Mouse (Mus musculus): Measurements from ENCODE around the gene St8sia1. TPM values are rescaled to one million over a fixed set of nuclear protein-coding genes. Genes with fewer than 3 reads are reported as not detected.

St8sia1 gene
- total and polyA plus RNA-seq, 3 experiments: 0.01 TPM; not detected in 2

DNA sequence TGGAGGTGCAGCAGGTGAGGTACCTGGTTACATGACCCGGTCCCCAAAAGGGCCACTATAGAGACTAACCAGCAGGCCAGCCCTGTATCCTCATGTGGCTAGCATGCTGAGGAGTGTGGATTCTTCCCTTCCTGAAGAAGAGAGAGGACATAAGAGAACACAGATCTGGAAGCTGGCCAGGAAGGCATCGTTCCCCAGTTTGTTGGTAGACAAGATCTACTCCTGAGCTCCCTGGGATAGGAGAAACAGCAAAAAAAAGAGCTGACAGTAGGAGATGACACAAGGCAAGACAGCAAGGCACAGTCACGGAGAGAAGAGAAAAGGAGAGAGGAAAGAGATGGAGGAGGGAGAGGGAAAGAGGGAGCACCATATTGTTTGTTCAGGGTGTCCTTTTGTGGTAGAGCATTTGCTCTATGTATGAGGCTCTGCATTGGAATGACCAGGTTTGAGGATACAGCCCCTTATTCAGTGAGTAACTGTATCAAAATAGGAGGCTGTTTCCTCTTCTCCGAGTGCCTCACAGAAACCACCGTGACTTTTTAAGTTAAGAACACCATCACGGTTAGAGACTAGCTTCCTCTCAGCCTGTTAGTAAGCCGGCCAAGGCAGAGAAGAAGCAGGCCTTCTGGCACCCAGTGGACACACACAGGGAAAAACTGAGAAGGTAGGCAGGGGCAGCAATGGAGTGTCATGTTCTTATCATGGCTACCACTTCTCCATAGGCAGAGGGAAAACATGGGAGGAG is 12.5 kb downstream of the St8sia1 start:
- no peaks in the 10 kb centered on the region; a peak in 1 of 4 replicates for H3K4me1 ChIP-seq (ENCODE audit: control insufficient read depth in 1 of 2, insufficient read depth in 2 of 2, low read length in 2 of 2)
- no peak for TF ChIP-seq GATA1 (IDR thresholded peaks at IDR 0.05; ENCODE audit: low read depth, low read length)
- TF ChIP-seq TCF12 (IDR thresholded peaks at IDR 0.05; ENCODE audit: low read depth, low read length): no peak
- no peak for TF ChIP-seq NELFE (IDR thresholded peaks at IDR 0.05; ENCODE audit: low read depth, low read length)
- H3K27ac ChIP-seq (ENCODE audit: control insufficient read depth, low read depth, low read length): no peak overlapping the region
- no peak for DNase-seq (ENCODE audit: low read depth, low spot score)
- H3K27me3 ChIP-seq (ENCODE audit: control insufficient read depth in 1 of 2, insufficient read depth in 2 of 2, low read length in 2 of 2): no peaks in the 10 kb centered on the region
- H3K9ac ChIP-seq (ENCODE audit: control insufficient read depth, low read depth, low read length, poor library complexity, severe bottlenecking): no peak overlapping the region
- H3K9me3 ChIP-seq (replicated peaks; ENCODE audit: insufficient read depth, low read length): no peaks in the 10 kb centered on the region
- H3K4me3 ChIP-seq (ENCODE audit: control insufficient read depth in 1 of 2, insufficient read depth in 1 of 2, low read depth in 2 of 2, low read length in 2 of 2): no peak overlapping the region
- no peaks in the 10 kb centered on the region for H3K36me3 ChIP-seq (ENCODE audit: control insufficient read depth in 1 of 2, insufficient read depth in 2 of 2, low read length in 2 of 2)
- H3K79me2 ChIP-seq (ENCODE audit: control insufficient read depth, insufficient read depth, low read length, poor library complexity): no peaks in the 10 kb centered on the region

- no peaks in the 10 kb centered on the region for H3K79me2 ChIP-seq (ENCODE audit: control insufficient read depth, insufficient read depth, low read length, poor library complexity)
- no peak for TF ChIP-seq TBP (IDR thresholded peaks at IDR 0.05; ENCODE audit: low read depth, low read length)
- no peak for TF ChIP-seq SIN3A (IDR thresholded peaks at IDR 0.05; ENCODE audit: low read length)
- TF ChIP-seq EP300 (IDR thresholded peaks at IDR 0.05; ENCODE audit: low read depth in 1 of 2, low read length in 2 of 2): no peak
- no peak for TF ChIP-seq MAZ (IDR thresholded peaks at IDR 0.05; ENCODE audit: low read depth, low read length)
- no peak for TF ChIP-seq CHD2 (IDR thresholded peaks at IDR 0.05; ENCODE audit: low read length)
- no peak for TF ChIP-seq NELFE (IDR thresholded peaks at IDR 0.05; ENCODE audit: low read depth, low read length)
- TF ChIP-seq MAFK (IDR thresholded peaks at IDR 0.05; ENCODE audit: borderline replicate concordance, low read depth, low read length): no peak
- no peak for TF ChIP-seq POLR2AphosphoS5 (IDR thresholded peaks at IDR 0.05; ENCODE audit: borderline replicate concordance, low read depth, low read length)
- no peak for TF ChIP-seq MAX (IDR thresholded peaks at IDR 0.05; ENCODE audit: low read length)
- TF ChIP-seq POLR2A (IDR thresholded peaks at IDR 0.05; ENCODE audit: control insufficient read depth in 1 of 2, insufficient read depth in 1 of 2, low read depth in 1 of 2, low read length in 2 of 2, poor library complexity in 1 of 2): no peak
- no peak for TF ChIP-seq CTCF (IDR thresholded peaks at IDR 0.05 in 2 of 3, conservative IDR thresholded peaks at IDR 0.05 in 1 of 3; ENCODE audit: control insufficient read depth in 1 of 3, insufficient read depth in 1 of 3, low read depth in 2 of 3, low read length in 3 of 3, poor library complexity in 1 of 3, severe bottlenecking in 1 of 3)
- TF ChIP-seq CHD1 (IDR thresholded peaks at IDR 0.05; ENCODE audit: low read depth, low read length): no peak
- TF ChIP-seq E2F4 (IDR thresholded peaks at IDR 0.05; ENCODE audit: borderline replicate concordance, low read depth, low read length): no peak
- no peak for TF ChIP-seq HCFC1 (IDR thresholded peaks at IDR 0.05; ENCODE audit: low read depth, low read length)
- no peak for TF ChIP-seq ETS1 (IDR thresholded peaks at IDR 0.05; ENCODE audit: low read depth, low read length)
- TF ChIP-seq MYC (IDR thresholded peaks at IDR 0.05; ENCODE audit: low read depth, low read length): no peak
- no peak for TF ChIP-seq RAD21 (IDR thresholded peaks at IDR 0.05; ENCODE audit: low read depth, low read length)
- H3K27me3 ChIP-seq (ENCODE audit: control insufficient read depth in 1 of 2, insufficient read depth in 2 of 2, low read length in 2 of 2): no peaks in the 10 kb centered on the region
- H3K9ac ChIP-seq (ENCODE audit: control insufficient read depth, low read depth, low read length, poor library complexity, severe bottlenecking): no peak overlapping the region
- no peaks in the 10 kb centered on the region for H3K36me3 ChIP-seq (ENCODE audit: control insufficient read depth in 1 of 2, insufficient read depth in 2 of 2, low read length in 2 of 2)
- no peaks in the 10 kb centered on the region; a peak in 1 of 4 replicates for H3K4me1 ChIP-seq (ENCODE audit: control insufficient read depth in 1 of 2, insufficient read depth in 2 of 2, low read length in 2 of 2)
- no peaks in the 10 kb centered on the region for H3K9me3 ChIP-seq (replicated peaks; ENCODE audit: insufficient read depth, low read length)
- no peak overlapping the region for H3K4me3 ChIP-seq (ENCODE audit: control insufficient read depth in 1 of 2, insufficient read depth in 1 of 2, low read depth in 2 of 2, low read length in 2 of 2)
- no peak for DNase-seq (ENCODE audit: low read depth, low spot score)
- no peak overlapping the region for H3K27ac ChIP-seq (ENCODE audit: control insufficient read depth, low read depth, low read length)
Measured at GRCm38 (mm10) chr6:142950354-142950753, 13.9 kb downstream of the St8sia1 start.
